Mouse (Mus musculus): ENCODE measurements around the gene BC107364. TPM values are rescaled to one million over a fixed set of nuclear protein-coding genes. Genes with fewer than 3 reads are reported as not detected.
"Not testable (repeated sequence)": the region's sequence is repeated elsewhere in the genome, so short reads cannot be mapped to it uniquely, and the experiment has no call there.

BC107364 gene
- polyA plus RNA-seq, 1 experiment from 2014 or later = not detected

DNA sequence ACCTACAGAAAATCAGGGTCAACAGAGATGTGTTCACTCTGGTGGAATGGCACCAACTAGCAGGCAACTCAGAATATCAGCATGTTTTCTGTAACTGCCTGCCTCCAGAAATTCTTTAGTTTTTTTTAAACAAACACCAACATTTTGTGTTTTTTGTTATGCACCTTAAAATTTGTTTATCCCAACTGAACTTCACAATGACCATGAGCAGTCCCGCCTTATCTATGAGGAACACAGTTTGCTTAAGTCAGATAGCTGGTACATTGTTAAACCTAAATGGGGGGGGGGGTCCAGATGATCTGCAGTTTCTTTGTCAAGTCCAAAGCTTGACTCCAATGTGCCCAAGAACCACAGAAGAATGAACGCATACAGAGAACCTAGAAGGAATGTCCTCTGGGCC, 36.0 kb downstream of the BC107364 start:
- Histone ChIP-seq H3K4me1 (replicated peaks) (peaks cover 9% of the 10 kb centered on the region; the same call in 1 of the 2 replicates), H3K4me2 (no peak overlapping the region), H3K36me3 (no peaks in the 10 kb centered on the region), H3K4me3 (no peak overlapping the region), H3K9ac (no peak overlapping the region), H3K9me3 (no peaks in the 10 kb centered on the region), H3K27me3 (peaks cover 10% of the 10 kb centered on the region), H3K27ac (replicated peaks) (no peak overlapping the region)
- no peak for ATAC-seq (ENCODE audit: low read depth)
- WGBS = 93% methylated on average over 2 of the region's 2 CpGs

GRCm38 (mm10) chr3:96414951-96415327, 37.2 kb downstream of the BC107364 start:
- H3K4me3 ChIP-seq = peak overlapping the region; percentile 66
- 38% methylated on average over 7 of the region's 7 CpGs for WGBS

GRCm38 (mm10) chr3:96414126-96414950, 37.8 kb downstream of the BC107364 start:
- under 1% methylated on average over 63 of the region's 64 CpGs for WGBS
- Histone ChIP-seq H3K27me3 (peaks cover 27% of the 10 kb centered on the region), H3K4me1 (replicated peaks) (peaks cover 14% of the 10 kb centered on the region; the same call in 1 of the 2 replicates), H3K9ac (peak overlapping the region; percentile 95), H3K9me3 (no peaks in the 10 kb centered on the region), H3K36me3 (no peaks in the 10 kb centered on the region), H3K4me2 (peak overlapping the region; percentile 64), H3K4me3 (peak overlapping the region; percentile 66), H3K27ac (replicated peaks) (peak overlapping the region; percentile 94)
- ATAC-seq (ENCODE audit: low read depth) = peak; percentile 92

More at GRCm38 (mm10) chr3:96414951-96415327, 37.2 kb downstream of the BC107364 start:
- no peaks in the 10 kb centered on the region for H3K36me3 ChIP-seq
- peak overlapping the region; percentile 64 for H3K4me2 ChIP-seq
- peaks cover 9% of the 10 kb centered on the region; the same call in 1 of the 2 replicates for H3K4me1 ChIP-seq (replicated peaks)
- no peaks in the 10 kb centered on the region for H3K9me3 ChIP-seq
- no peak for ATAC-seq (ENCODE audit: low read depth)
- H3K9ac ChIP-seq = peak overlapping the region; percentile 95; the same call in 1 of the 2 replicates
- H3K27me3 ChIP-seq = peaks cover 21% of the 10 kb centered on the region
- 0 out of 2 replicates have a peak overlapping the region, but pooled peaks have one; percentile 94 for H3K27ac ChIP-seq (replicated peaks)

DNA sequence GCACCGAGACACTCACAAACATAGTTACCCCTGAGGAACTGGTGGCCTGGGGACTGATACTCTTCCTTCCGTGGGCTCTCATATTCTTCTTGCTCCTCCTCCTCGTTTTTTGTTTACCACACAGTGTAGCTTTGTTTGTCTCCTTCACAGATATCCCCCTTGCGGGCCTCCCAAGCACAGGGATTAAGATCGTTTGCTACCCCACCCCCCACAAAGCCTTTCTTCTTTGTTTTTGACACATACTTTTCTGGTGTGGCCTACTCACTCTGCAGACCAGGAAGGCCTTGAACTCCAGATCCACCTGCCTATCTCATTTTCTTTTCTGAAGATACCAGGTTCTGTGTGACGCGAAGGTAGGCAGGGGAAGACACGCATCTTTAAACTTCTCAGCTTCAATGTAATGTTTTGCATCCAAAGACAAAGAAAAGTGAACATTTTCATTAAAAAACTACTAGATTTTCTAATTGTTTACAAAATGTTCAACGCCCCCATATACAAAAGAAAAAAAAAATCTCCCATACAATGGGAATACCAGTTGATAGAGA, 38.5 kb downstream of the BC107364 start:
- Histone ChIP-seq H3K9me3 (no peaks in the 10 kb centered on the region), H3K27ac (replicated peaks) (no peak overlapping the region), H3K27me3 (peaks cover 34% of the 10 kb centered on the region), H3K4me2 (peak overlapping the region; percentile 64), H3K4me1 (replicated peaks) (peaks cover 17% of the 10 kb centered on the region; the same call in 1 of the 2 replicates), H3K36me3 (no peaks in the 10 kb centered on the region), H3K4me3 (peak overlapping the region; percentile 66), H3K9ac (peak overlapping the region; percentile 95)
- 53% methylated on average over 9 of the region's 9 CpGs for whole genome bisulfite sequencing
- ATAC-seq (ENCODE audit: low read depth) = no peak

DNA sequence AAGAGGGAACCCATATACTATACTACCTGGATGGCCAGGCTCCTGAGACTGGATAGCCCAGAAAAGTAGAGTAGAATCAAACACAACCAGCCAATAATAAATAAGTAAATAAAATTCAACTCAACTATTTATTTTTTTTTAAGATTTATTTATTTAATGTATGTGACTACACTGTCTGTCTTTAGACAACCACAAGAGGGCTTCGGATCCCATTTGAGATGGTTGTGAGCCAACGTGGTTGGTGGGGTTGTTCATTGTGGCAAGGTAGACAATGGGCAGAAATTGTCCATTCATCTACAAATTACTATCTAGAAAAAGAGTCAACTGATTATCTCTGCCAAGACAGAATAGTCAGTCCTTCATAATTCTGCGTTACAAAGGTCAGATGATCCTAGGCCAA, 40.3 kb downstream of the BC107364 start:
- no peak overlapping the region for H3K4me2 ChIP-seq
- peaks cover 17% of the 10 kb centered on the region; the same call in 1 of the 2 replicates for H3K4me1 ChIP-seq (replicated peaks)
- WGBS = 86% methylated on average over 3 of the region's 3 CpGs
- H3K4me3 ChIP-seq = no peak overlapping the region
- H3K36me3 ChIP-seq = no peaks in the 10 kb centered on the region
- no peaks in the 10 kb centered on the region for H3K9me3 ChIP-seq
- no peak overlapping the region for H3K9ac ChIP-seq
- peaks cover 49% of the 10 kb centered on the region for H3K27me3 ChIP-seq
- H3K27ac ChIP-seq (replicated peaks) = no peak overlapping the region
- ATAC-seq (ENCODE audit: low read depth) = no peak

DNA sequence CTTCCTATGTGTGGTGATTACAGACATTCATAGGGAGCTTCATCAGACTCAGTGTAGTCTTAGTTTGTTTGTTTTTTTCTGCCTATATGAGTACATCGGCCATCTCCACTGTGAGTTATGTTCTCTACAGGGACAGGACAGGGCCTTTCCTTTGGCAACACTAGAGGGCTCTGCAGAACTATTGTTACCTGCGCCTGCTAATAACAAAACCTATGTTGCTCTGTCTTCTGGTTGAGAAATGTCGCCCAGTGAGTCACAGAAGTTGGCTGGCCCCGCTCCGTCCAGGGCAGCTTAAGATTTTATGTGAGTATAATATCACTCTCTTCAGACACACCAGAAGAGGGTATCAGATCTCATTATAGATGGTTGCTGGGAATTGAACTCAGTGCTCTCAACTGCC, 41.1 kb downstream of the BC107364 start:
- WGBS = 86% methylated on average over 5 of the region's 5 CpGs
- H3K4me3 ChIP-seq = no peak overlapping the region
- no peaks in the 10 kb centered on the region for H3K36me3 ChIP-seq
- H3K4me1 ChIP-seq (replicated peaks) = peaks cover 17% of the 10 kb centered on the region; the same call in 1 of the 2 replicates
- H3K27me3 ChIP-seq = peaks cover 58% of the 10 kb centered on the region
- no peak overlapping the region for H3K4me2 ChIP-seq
- H3K9me3 ChIP-seq = no peaks in the 10 kb centered on the region
- no peak for ATAC-seq (ENCODE audit: low read depth)
- H3K9ac ChIP-seq = no peak overlapping the region
- no peak overlapping the region for H3K27ac ChIP-seq (replicated peaks)

DNA sequence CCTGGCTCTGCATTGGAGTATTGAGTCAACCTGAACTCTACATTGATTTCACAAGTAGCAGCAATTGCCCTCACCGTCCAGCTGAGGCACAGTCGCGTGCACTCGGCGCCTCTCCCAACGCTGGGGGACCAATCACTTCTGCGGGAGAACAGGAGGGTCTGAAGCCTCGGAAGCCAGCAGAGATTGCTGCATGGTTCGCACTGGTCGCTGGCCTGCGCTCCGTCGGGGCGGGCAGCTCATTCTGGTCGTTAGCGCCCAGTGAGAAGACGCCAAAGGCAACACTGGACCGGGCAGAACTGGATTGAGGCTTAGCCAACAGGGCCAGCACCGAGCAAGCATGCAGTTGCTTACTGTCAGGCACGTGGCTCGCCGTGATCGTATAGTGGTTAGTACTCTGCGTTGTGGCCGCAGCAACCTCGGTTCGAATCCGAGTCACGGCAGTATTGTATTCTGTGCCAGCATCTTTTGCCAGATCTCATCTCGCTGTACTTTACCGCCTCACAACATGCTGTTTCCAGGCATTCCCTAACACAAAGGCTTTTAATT, 42.3 kb downstream of the BC107364 start:
- no peaks in the 10 kb centered on the region for H3K36me3 ChIP-seq
- peaks cover 17% of the 10 kb centered on the region; the same call in 1 of the 2 replicates for H3K4me1 ChIP-seq (replicated peaks)
- ATAC-seq (ENCODE audit: low read depth) = no peak
- H3K4me2 ChIP-seq = peak overlapping the region; percentile 20
- WGBS = 4% methylated on average over 31 of the region's 31 CpGs
- peaks cover 69% of the 10 kb centered on the region for H3K27me3 ChIP-seq
- H3K4me3 ChIP-seq = no peak overlapping the region
- no peak overlapping the region for H3K27ac ChIP-seq (replicated peaks)
- no peaks in the 10 kb centered on the region for H3K9me3 ChIP-seq
- H3K9ac ChIP-seq = no peak overlapping the region

- H3K27me3 ChIP-seq = peaks cover 86% of the 10 kb centered on the region
Observed at GRCm38 (mm10) chr3:96408111-96408510, 44.0 kb downstream of the BC107364 start.

GRCm38 (mm10) chr3:96405541-96406503, 46.3 kb downstream of the BC107364 start:
- no peak overlapping the region for H3K9ac ChIP-seq
- ATAC-seq (ENCODE audit: low read depth) = no peak
- H3K4me2 ChIP-seq = no peak overlapping the region
- no peak overlapping the region for H3K27ac ChIP-seq (replicated peaks)
- H3K36me3 ChIP-seq = no peaks in the 10 kb centered on the region
- 60% methylated on average over 32 of the region's 32 CpGs for WGBS
- H3K27me3 ChIP-seq = peaks cover 95% of the 10 kb centered on the region
- H3K9me3 ChIP-seq = no peaks in the 10 kb centered on the region
- peaks cover 14% of the 10 kb centered on the region for H3K4me1 ChIP-seq (replicated peaks)
- H3K4me3 ChIP-seq = no peak overlapping the region

More at GRCm38 (mm10) chr3:96408111-96408510, 44.0 kb downstream of the BC107364 start:
- not testable (repeated sequence) for H3K9me3 ChIP-seq; ATAC-seq (ENCODE audit: low read depth); H3K36me3 ChIP-seq; H3K9ac ChIP-seq; H3K27ac ChIP-seq (replicated peaks); H3K4me1 ChIP-seq (replicated peaks); H3K4me2 ChIP-seq; H3K4me3 ChIP-seq
- 89% methylated on average over 10 of the region's 10 CpGs for WGBS

DNA sequence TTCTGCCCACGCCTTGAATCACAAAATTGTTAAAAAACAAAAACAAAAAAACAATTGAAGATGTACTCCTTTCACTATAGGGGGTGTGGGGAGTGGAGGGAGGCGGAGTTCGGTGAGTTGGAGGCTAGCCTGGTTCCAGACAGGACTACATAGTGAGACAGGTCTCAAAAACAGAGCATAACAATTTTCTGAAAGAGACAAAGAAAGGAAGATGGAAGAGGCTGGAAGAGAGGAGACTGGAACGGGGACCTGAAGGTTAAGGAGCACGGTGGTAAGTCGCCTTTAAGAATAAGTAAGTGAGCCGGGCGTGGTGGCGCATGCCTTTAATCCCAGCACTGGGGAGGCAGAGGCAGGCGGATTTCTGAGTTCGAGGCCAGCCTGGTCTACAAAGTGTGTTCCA, 47.1 kb downstream of the BC107364 start:
- Histone ChIP-seq H3K4me3 (no peak overlapping the region), H3K27ac (replicated peaks) (no peak overlapping the region), H3K9ac (no peak overlapping the region), H3K4me1 (replicated peaks) (peaks cover 14% of the 10 kb centered on the region), H3K4me2 (no peak overlapping the region), H3K36me3 (no peaks in the 10 kb centered on the region), H3K27me3 (peaks cover 95% of the 10 kb centered on the region), H3K9me3 (no peaks in the 10 kb centered on the region)
- 18% methylated on average over 11 of the region's 11 CpGs for WGBS
- no peak for ATAC-seq (ENCODE audit: low read depth)

DNA sequence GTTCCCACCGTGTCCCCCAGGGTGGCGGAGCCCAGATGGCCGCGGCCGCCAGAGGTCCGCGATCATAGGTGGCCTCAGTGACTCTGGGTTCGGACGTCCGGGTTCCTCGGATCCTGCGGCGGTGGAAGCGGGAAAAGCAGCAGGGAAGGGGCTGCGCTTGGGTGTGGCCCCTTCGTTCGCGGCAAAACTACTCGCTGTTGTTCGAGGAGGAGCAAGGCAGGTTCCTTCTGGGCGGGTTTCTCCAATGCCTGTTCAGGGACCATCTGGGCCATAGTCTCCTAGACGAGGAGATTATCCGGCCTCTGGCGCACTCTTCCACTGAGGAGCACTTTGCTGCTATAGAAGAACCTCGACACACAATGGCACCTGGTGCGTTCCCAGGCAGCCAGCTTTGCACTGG, 47.7 kb downstream of the BC107364 start:
- Histone ChIP-seq H3K9me3 (no peaks in the 10 kb centered on the region), H3K4me2 (peak overlapping the region; percentile 17; the same call in 1 of the 2 replicates), H3K9ac (no peak overlapping the region), H3K27me3 (peaks cover 95% of the 10 kb centered on the region), H3K27ac (replicated peaks) (no peak overlapping the region), H3K4me3 (0 out of 2 replicates have a peak overlapping the region, but pooled peaks have one; percentile 1), H3K36me3 (no peaks in the 10 kb centered on the region), H3K4me1 (replicated peaks) (peaks cover 10% of the 10 kb centered on the region)
- ATAC-seq (ENCODE audit: low read depth) = no peak
- under 1% methylated on average over 26 of the region's 26 CpGs for WGBS
